Mouse (Mus musculus): Measurements from ENCODE around the gene Slc38a8. TPM values are rescaled to one million over a fixed set of nuclear protein-coding genes. Genes with fewer than 3 reads are reported as not detected.

The Slc38a8 gene
- 0.05 TPM in 1 of 2 replicates, not detected in the other for polyA plus RNA-seq (2015; fragmentation: Nextera tagmentation; extraction: Ambion mirVana)

GRCm38 (mm10) chr8:119501598-119501997 lies at the start of gene Slc38a8:
Slc38a8 (minus strand) TSS chr8:119501698.

GRCm38 (mm10) chr8:119446211-119446989 lies 55.1 kb downstream of the Slc38a8 start, which contains the start of gene Necab2:
Necab2 (plus strand) TSS chr8:119446719.

GRCm38 (mm10) chr8:119433582-119434174 lies 67.8 kb downstream of the Slc38a8 start, which contains the start of gene Osgin1:
Osgin1 (plus strand) TSS chr8:119434124.

Other genes with a start within 250 kb of the Slc38a8 start
- 111 and 126 TPM in 2 replicates for gene Hsbp1, start 157.2 kb downstream of the Slc38a8 start, polyA plus RNA-seq (2015; fragmentation: Nextera tagmentation; extraction: Ambion mirVana)
- 6.4 and 8.5 TPM in 2 replicates for gene Mlycd, start 106.8 kb downstream of the Slc38a8 start, polyA plus RNA-seq (2015; fragmentation: Nextera tagmentation; extraction: Ambion mirVana)
- gene Osgin1, start 67.6 kb downstream of the Slc38a8 start, polyA plus RNA-seq (2015; fragmentation: Nextera tagmentation; extraction: Ambion mirVana) = 3.2 and 3.8 TPM in 2 replicates
- gene Necab2, start 55.0 kb downstream of the Slc38a8 start, polyA plus RNA-seq (2015; fragmentation: Nextera tagmentation; extraction: Ambion mirVana) = 0.10 and 0.17 TPM in 2 replicates
- 28.4 and 30.8 TPM in 2 replicates for gene Mbtps1, start 57.0 kb upstream of the Slc38a8 start, polyA plus RNA-seq (2015; fragmentation: Nextera tagmentation; extraction: Ambion mirVana)
- gene Hsdl1, start 73.5 kb upstream of the Slc38a8 start, polyA plus RNA-seq (2015; fragmentation: Nextera tagmentation; extraction: Ambion mirVana) = 22.4 and 25.1 TPM in 2 replicates
- gene Dnaaf1, start 73.5 kb upstream of the Slc38a8 start, polyA plus RNA-seq (2015; fragmentation: Nextera tagmentation; extraction: Ambion mirVana) = 0.06 TPM in 1 of 2 replicates, not detected in the other
- 8.2 and 9.6 TPM in 2 replicates for gene Taf1c, start 103.5 kb upstream of the Slc38a8 start, polyA plus RNA-seq (2015; fragmentation: Nextera tagmentation; extraction: Ambion mirVana)
- gene Adad2, start 111.0 kb upstream of the Slc38a8 start, polyA plus RNA-seq (2015; fragmentation: Nextera tagmentation; extraction: Ambion mirVana) = not detected in 2 replicates
- 0.04 and 0.06 TPM in 2 replicates for gene Kcng4, start 134.0 kb upstream of the Slc38a8 start, polyA plus RNA-seq (2015; fragmentation: Nextera tagmentation; extraction: Ambion mirVana)
- 3.5 and 4.4 TPM in 2 replicates for gene Wfdc1, start 164.7 kb upstream of the Slc38a8 start, polyA plus RNA-seq (2015; fragmentation: Nextera tagmentation; extraction: Ambion mirVana)
- 0.07 and 0.11 TPM in 2 replicates for gene Atp2c2, start 198.3 kb upstream of the Slc38a8 start, polyA plus RNA-seq (2015; fragmentation: Nextera tagmentation; extraction: Ambion mirVana)

All from spleen, postnatal 0 days (tissue).